Mouse (Mus musculus) adrenal gland (tissue): ENCODE data around the gene Gm47969.

Source experiments
- intact Hi-C: fragments of 180-260 bp; cut with DNase I; formaldehyde crosslinking; loops from one replicate; pipeline ENCODE4 v1.15.1; 2025

Gm47969 gene

DNA sequence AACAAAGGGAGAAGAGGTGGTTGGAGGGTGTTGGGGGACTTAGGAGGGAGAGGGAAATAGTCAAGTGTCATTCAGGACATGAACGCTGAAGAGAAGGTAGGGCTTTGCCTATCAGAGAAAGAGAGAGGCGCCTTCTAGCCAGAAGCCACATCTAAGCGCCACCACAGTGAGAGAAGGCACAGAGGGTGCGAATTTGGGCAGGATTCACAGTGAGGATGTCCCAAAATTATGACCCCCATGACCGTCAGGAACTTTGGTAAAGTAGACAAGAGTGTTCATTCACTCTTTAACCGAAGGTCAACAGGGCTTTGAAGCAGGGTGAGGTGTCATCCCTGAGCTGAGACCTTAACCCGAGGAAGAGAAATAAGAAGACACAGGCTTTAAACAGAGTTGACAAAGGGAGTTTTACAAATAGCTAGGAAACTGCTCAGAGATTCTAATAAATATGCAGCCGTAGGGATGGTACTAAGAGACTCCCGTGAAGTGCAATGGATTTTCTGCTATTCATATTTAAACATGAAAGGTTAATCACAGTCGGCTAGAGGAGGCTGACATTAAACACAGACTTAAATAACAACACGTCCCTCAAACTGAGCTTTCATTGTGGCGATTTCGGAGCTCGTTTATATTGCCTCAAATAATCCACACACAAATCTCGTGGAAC is 30.9 kb downstream of the Gm47969 start:
- intact Hi-C loops, result loop anchor here (5.0 kb wide), 1 partner anchor 288 kb away; no protein-coding TSS in a partner anchor

- intact Hi-C loops, result loop anchor here (5.0 kb wide), 1 partner anchor 289 kb away; no protein-coding TSS in a partner anchor
Observed at GRCm38 (mm10) chr1:83076190-83076917, 31.6 kb downstream of the Gm47969 start.

- intact Hi-C loops, result loop anchor here (5.0 kb wide), 1 partner anchor 290 kb away; no protein-coding TSS in a partner anchor
Observed at GRCm38 (mm10) chr1:83077016-83077415, 32.3 kb downstream of the Gm47969 start.

DNA sequence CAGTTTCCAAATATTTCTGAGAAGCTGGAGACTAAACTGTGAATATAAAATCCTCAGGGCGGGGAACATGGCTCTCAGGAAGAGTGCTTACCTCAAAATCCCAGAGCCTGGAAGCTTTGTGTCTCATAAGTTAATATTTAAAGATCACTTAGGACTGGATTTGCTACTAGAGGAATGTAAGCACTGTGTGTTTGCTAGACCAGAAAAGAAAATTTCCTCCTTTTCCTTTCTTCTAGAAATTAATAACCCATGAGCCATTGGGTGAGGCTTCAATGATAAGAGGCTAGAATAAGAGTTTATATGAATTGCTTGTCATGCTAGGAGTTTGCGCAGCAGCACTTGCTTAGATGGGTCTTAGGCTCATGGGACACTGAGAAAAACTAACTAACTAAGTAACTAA is 40.1 kb downstream of the Gm47969 start:
- intact Hi-C loops, result no loop called here

DNA sequence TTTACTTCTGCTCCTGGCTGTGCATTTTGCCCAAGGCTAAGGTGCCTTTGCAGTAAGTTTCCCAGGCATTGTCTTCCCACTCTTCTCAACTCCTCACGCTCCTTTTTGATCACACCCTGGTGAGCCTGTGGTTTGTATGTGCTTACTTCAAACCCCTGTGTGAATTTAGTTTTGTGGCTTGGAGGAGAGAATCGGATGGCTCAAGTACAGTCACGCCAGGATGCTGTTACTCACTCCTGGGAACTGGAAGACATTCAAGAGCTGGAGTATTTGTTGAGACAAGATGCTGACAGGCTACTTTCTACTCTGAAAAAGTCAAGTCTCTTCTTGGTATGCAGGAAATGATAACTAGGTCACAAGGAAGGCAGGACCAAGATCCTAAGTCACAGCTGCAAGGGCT is 46.5 kb downstream of the Gm47969 start:
- intact Hi-C loops, result no loop called here
